Mouse (Mus musculus) B cell, adult 67 days (primary cell): Measurements from ENCODE around the gene Eva1b. TPM values are rescaled to one million over a fixed set of nuclear protein-coding genes. Genes with fewer than 3 reads are reported as not detected.

Experiments used
- total RNA-seq, 2 experiments: library from RNA; stranded (reverse); gene quantifications; 4 replicates each; pipeline ENCODE4 v1.2.4; 2023

Gene Eva1b
- total RNA-seq = 1 to 10 TPM; 4.4 to 5.0 TPM

DNA sequence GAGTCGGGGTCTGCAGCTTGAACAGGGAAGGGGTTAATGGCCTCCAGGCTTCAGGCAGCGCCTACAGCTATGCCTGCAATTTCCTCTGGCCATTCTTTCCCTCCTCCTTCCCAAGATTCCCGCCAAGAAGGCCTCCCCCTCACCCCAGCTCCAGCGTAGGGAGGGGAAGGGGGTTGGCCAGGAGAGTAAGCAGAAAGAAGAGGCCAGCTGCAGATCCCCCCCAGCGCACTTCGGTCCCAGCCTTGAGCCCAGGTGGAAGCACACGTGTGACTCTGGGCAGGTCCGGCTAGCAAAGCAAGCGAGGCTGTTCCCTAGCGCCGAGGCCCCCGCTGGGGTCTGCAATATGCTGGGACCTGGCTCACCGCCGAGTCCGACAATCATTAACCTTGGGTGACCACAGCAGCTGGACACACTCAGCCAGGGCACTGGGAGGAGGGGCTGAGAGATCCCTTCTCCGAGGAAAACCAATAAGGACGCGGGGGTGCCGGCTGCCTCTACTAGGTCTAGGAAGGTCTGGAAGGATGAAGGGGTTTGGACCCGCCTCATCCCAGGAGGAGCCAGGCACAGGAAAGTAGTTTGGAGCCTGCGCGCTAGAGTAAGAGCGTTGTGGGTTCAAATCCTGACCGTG is at the start of gene Eva1b:
TSS of gene Eva1b (plus strand) at position 212 of the 628 bp plus-strand sequence.

DNA sequence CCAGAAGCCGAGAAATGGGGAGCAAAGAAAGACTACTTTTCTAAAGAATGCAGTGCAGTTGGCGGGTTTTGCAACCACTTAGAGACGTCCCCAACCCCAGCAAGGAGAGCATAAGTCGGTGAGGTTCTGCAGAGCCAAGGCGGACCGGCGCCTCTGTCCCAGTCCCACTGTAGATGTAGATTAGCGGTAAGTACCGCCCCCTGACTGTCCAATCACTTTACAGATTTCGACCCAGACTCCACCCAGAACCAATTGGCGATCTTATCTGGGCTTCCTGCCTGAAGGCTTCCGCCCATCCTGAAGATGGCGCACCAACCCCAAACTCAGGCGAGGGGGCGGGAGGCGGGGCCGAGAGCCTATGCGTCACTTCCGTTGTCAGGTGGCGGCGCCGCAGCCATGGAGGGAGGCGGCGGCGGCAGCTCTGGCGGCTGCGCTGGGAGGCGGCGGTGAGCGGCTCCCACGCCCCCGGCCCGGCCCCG is 43.9 kb upstream of the Eva1b start, which contains the start of gene Stk40:
TSS of gene Stk40 (plus strand) at position 368 of the 479 bp plus-strand sequence.

DNA sequence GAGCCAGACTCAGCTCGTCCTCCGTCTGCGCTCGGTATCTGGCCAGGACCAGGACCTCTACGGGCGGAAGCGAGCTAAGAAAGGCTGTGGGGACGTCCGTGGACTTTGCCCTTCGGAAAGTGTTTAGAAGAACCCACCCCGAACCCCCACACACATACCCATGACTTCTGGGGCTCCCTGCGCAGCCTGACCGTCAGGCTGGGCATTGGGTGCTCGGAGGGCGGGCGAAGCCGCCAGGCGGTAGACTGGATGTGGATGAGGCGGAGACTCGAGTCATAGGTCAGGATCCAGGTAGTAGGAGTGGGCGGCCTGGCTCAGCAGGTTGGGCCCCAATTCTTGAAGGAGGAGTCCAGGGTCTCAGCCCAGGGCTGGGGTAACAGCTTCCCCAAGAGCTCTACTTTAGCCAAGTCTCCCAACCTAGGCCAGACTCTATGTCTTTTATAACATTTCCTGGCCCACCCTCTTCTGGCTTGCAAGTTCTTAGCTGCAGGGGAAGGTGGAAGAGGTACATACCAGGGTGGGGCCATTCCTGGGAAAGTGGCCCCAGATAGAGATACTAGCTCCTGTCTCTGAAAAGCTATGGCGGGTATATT is 15.6 kb downstream of the Eva1b start, which contains the start of gene Sh3d21:
TSS of gene Sh3d21 (minus strand) at position 425 of the 593 bp plus-strand sequence.

Other genes with a start within 250 kb of the Eva1b start
- gene Csf3r, start 123.2 kb upstream of the Eva1b start, total RNA-seq = 1 to 10 TPM in 1 of 2 experiments, under 1 TPM in 1; 0.62 to 2.0 TPM
- 10 to 100 TPM; 45.5 to 48.2 TPM for gene Mrps15, start 100.8 kb upstream of the Eva1b start, total RNA-seq
- under 1 TPM in 1 of 2 experiments, not detected in 1; 0.15 TPM for gene Oscp1, start 89.2 kb upstream of the Eva1b start, total RNA-seq
- 10 to 100 TPM; 17.1 to 19.2 TPM for gene Lsm10, start 51.1 kb upstream of the Eva1b start, total RNA-seq
- 10 to 100 TPM; 37.0 to 42.5 TPM for gene Stk40, start 43.8 kb upstream of the Eva1b start, total RNA-seq
- gene Sh3d21, start 15.7 kb downstream of the Eva1b start, total RNA-seq = 1 to 10 TPM in 1 of 2 experiments, under 1 TPM in 1; 0.95 to 1.3 TPM
- 100 to 1,000 TPM; 542 to 583 TPM for gene Thrap3, start 55.0 kb downstream of the Eva1b start, total RNA-seq
- gene Map7d1, start 108.6 kb downstream of the Eva1b start, total RNA-seq = 10 to 100 TPM; 42.4 to 50.6 TPM
- 10 to 100 TPM; 32.8 to 49.4 TPM for gene Trappc3, start 114.6 kb downstream of the Eva1b start, total RNA-seq
- gene Col8a2, start 139.0 kb downstream of the Eva1b start, total RNA-seq = not detected
- gene Adprhl2, start 174.0 kb downstream of the Eva1b start, total RNA-seq = 10 to 100 TPM; 43.8 to 47.9 TPM
- gene Tekt2, start 177.9 kb downstream of the Eva1b start, total RNA-seq = 1 to 10 TPM in 1 of 2 experiments, not detected in 1; 1.1 TPM